Mouse (Mus musculus) thymus, adult 2 months (tissue): ENCODE measurements around the gene Galns. TPM values are rescaled to one million over a fixed set of nuclear protein-coding genes. Genes with fewer than 3 reads are reported as not detected.

Experiments
- DNase-seq: peaks from one replicate; pipeline ENCODE4 v3.0.0; 2021
- H3K27ac ChIP-seq: fragments of 200-500 bp; 2 replicates; pipeline ENCODE4 v1.5.1; 2012; ENCODE audit warnings: low read length, control low read depth; ENCODE audit not compliant: control insufficient read depth, insufficient read depth
- H3K27me3 ChIP-seq: fragments of 200-500 bp; 2 replicates; pipeline ENCODE4 v1.6.1; 2012; ENCODE audit warnings: mild to moderate bottlenecking, low read length, moderate library complexity, mixed read lengths; ENCODE audit not compliant: control insufficient read depth, insufficient read depth
- H3K36me3 ChIP-seq: fragments of 200-500 bp; 2 replicates; pipeline ENCODE4 v1.6.1; 2012; ENCODE audit warnings: mild to moderate bottlenecking, low read length, moderate library complexity; ENCODE audit not compliant: control insufficient read depth, insufficient read depth
- H3K4me1 ChIP-seq: fragments of 200-500 bp; replicated peaks from 2 replicates; pipeline ENCODE4 v1.6.1; 2012; ENCODE audit warnings: low read length; ENCODE audit not compliant: control insufficient read depth, insufficient read depth
- H3K4me3 ChIP-seq: fragments of 200-500 bp; 2 replicates; pipeline ENCODE4 v1.5.1; 2012; ENCODE audit warnings: mild to moderate bottlenecking, low read length, control low read depth, moderate library complexity; ENCODE audit not compliant: control insufficient read depth, insufficient read depth
- CTCF ChIP-seq: fragments of 200-500 bp; IDR thresholded peaks from 2 replicates; pipeline ENCODE4 v1.5.1; 2012; ENCODE audit warnings: mild to moderate bottlenecking, control low read depth, low read length, moderate library complexity, borderline replicate concordance; ENCODE audit not compliant: control insufficient read depth, poor library complexity, insufficient read depth; ENCODE audit errors: extremely low read depth
- POLR2A ChIP-seq: fragments of 200-500 bp; IDR thresholded peaks from 2 replicates; pipeline ENCODE4 v1.6.1; 2012; ENCODE audit warnings: mild to moderate bottlenecking, low read length, control low read depth, moderate library complexity; ENCODE audit not compliant: control insufficient read depth, poor library complexity, insufficient read depth; ENCODE audit errors: extremely low read depth
- WGBS: fragments of 180-500 bp; shearing (Covaris S2); methylation state at CpG from one replicate; pipeline ENCODE4 v1.1.7; 2018; 5-methylcytosine and 5-hydroxymethylcytosine counted together
- polyA plus RNA-seq: library from polyadenylated mRNA; depleted of rRNA; stranded (reverse); fragments of >200 nt; gene quantifications from 2 replicates; pipeline ENCODE4 v1.2.3, GENCODE M21; 2012

The Galns gene
- polyA plus RNA-seq, 1 experiment = 15.6 TPM

DNA sequence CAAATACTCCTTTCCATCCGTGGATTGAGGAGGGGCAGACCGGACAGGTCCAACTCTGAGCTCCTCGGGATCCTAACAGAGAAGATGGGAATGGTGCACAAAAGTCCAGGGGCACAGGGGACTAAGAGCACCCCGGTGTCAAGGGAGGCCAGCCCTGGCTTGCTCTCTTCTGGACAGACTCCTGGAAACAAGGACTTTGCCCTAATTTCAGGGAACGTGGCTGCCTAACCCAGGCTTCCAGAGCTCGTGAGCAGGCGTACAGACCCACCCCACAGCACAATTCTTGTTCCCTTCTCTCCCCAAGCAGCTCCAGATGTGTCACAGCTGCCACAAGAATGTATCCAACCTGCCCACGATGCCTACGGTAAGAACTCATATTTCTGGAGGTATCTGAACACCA lies 14.5 kb upstream of the Galns start:
- WGBS = 76% methylated on average over 9 of the region's 9 CpGs
- H3K4me1 ChIP-seq = peaks cover 9% of the 10 kb centered on the region
- TF ChIP-seq POLR2A (no peak), CTCF (no peak)

DNA sequence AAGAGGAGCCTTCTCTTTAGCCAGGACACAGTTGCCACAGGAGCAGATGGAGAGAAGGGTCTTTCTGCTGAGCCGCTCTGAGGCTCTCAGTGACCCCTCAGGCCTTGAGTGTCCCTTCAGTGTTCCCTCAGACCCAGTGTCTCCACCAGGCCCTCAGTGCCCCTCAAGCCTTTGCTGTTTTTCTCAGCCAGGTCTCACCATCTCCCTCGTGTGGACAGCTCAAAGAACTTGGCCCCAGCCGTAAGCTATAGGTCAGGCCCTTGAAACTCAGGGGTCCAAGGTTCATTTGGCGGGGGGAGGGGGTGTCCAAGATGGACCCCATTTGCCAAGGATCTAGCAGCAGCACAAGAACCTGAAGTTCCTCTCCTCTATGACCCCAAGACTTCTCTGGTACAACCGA lies 13.4 kb upstream of the Galns start:
- WGBS = 86% methylated on average over 5 of the region's 5 CpGs
- peaks cover 9% of the 10 kb centered on the region for H3K4me1 ChIP-seq
- no peak overlapping the region for H3K4me3 ChIP-seq
- H3K27ac ChIP-seq = no peak overlapping the region
- DNase-seq = no peak
- H3K27me3 ChIP-seq = no peaks in the 10 kb centered on the region
- peaks cover 6% of the 10 kb centered on the region for H3K36me3 ChIP-seq
- no peak for TF ChIP-seq POLR2A
- TF ChIP-seq CTCF = no peak

More for the DNA sequence above, 14.5 kb upstream of the Galns start:
- DNase-seq = no peak
- Histone ChIP-seq H3K4me3 (no peak overlapping the region), H3K27ac (no peak overlapping the region), H3K36me3 (peaks cover 16% of the 10 kb centered on the region), H3K27me3 (no peaks in the 10 kb centered on the region)

DNA sequence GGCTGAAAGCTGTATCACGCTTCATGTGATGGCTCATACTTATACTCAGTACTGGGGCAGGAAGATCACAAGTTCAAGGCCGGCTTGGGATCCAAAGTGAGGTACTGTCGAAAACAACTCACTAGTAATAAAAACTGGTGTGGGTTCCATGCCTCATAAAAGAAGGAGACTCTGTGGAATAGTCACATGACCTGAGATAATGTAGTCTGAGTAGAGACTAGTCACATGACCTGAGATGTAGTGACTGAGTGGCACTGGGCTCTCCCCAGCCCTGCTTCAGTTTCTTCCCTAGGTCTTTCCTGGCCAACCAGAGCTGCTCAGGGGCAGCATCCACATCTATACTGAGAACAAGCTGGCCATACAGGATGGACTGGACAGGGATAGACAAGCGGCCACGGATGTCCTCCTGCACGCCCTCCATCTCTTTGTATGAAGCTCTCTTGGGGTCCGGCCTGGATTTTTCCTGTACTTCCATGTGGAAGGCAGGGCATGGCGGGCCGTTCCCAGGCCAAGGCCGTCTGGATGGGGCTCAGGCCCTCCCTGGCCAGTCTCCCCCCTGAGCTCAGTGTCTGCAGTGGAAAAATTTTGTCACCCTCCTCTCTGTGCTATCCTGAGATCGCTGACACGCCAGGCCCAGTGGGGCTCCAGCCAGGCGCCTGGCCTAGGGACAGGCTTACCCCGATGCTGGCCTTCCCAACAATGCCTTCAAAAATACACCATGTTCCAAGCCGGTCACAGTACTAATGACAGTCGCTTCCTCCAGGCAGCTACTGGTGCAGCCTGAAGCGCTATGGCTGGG lies 12.8 kb upstream of the Galns start:
- H3K36me3 ChIP-seq = no peaks in the 10 kb centered on the region; the same call in 1 of the 2 replicates
- H3K4me1 ChIP-seq = peaks cover 9% of the 10 kb centered on the region
- H3K27me3 ChIP-seq = no peaks in the 10 kb centered on the region
- WGBS = 95% methylated on average over 17 of the region's 17 CpGs
- no peak for DNase-seq
- no peak for TF ChIP-seq CTCF
- no peak for TF ChIP-seq POLR2A
- no peak overlapping the region for H3K27ac ChIP-seq
- no peak overlapping the region for H3K4me3 ChIP-seq

DNA sequence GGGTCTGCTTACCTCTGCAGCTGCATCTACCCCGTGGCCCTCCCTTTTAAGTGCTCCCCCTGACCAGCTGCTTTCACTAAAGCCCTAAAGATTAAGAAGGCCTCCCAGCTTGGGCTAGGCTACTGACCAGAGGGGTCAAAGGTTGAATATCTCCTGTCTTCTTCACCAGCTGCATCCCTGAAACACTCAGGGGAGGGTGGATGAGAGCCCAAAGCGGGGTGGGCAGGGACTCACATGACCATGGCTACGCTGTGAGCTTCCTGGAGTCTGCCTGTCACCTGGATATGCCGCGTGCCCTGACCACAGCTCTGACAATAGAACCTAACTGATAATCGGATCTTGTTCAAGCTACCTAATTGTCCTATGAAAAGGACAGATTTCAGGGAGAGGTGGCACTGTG lies 11.5 kb upstream of the Galns start, which contains the start of gene Pabpn1l:
Gene Pabpn1l, minus strand, starts transcription at position 13 of the 400 bp plus-strand sequence.
- peaks cover 11% of the 10 kb centered on the region for H3K4me1 ChIP-seq
- DNase-seq = no peak
- H3K4me3 ChIP-seq = no peak within 1 kb of the TSS
- H3K27ac ChIP-seq = no peak within 1 kb of the TSS
- H3K27me3 ChIP-seq = no peaks in the 10 kb centered on the region; the same call in 1 of the 2 replicates
- TF ChIP-seq CTCF = no peak
- TF ChIP-seq POLR2A = no peak
- H3K36me3 ChIP-seq = no peaks in the 10 kb centered on the region
- 80% methylated on average over 6 of the region's 6 CpGs for WGBS

- WGBS = 81% methylated on average over 5 of the region's 5 CpGs
- no peaks in the 10 kb centered on the region for H3K36me3 ChIP-seq
- no peak overlapping the region for H3K27ac ChIP-seq
- no peaks in the 10 kb centered on the region; the same call in 1 of the 2 replicates for H3K27me3 ChIP-seq
- no peak for TF ChIP-seq CTCF
- no peak for TF ChIP-seq POLR2A
- no peak overlapping the region for H3K4me3 ChIP-seq
- 0 out of 2 replicates have a peak, but pooled peaks cover 2% of the 10 kb centered on the region for H3K4me1 ChIP-seq
- no peak for DNase-seq
Measured at GRCm38 (mm10) chr8:122620446-122620845, 9.2 kb upstream of the Galns start.

GRCm38 (mm10) chr8:122618660-122619378 lies 7.6 kb upstream of the Galns start:
- WGBS = 89% methylated on average over 6 of the region's 6 CpGs
- TF ChIP-seq CTCF = no peak
- TF ChIP-seq POLR2A = no peak
- Histone ChIP-seq H3K27ac (no peak overlapping the region), H3K27me3 (no peaks in the 10 kb centered on the region; the same call in 1 of the 2 replicates), H3K4me3 (no peak overlapping the region), H3K36me3 (no peaks in the 10 kb centered on the region), H3K4me1 (0 out of 2 replicates have a peak, but pooled peaks cover 2% of the 10 kb centered on the region)
- no peak for DNase-seq
